Mouse (Mus musculus) monocyte, adult 2 months (primary cell): ENCODE data around the gene Acy3.
"Not testable (repeated sequence)": the region's sequence is repeated elsewhere in the genome, so short reads cannot be mapped to it uniquely, and the experiment has no call there.

ENCODE experiments used
- DNase-seq, 2 experiments: peaks; one replicate each; pipeline ENCODE4 v3.0.0; 2022; ENCODE audit warnings: low spot score in 2 of 2, low read depth in 1 of 2

Acy3 gene

GRCm38 (mm10) chr19:4001752-4002151 lies 15.4 kb downstream of the Acy3 start:
- no peak for DNase-seq

DNA sequence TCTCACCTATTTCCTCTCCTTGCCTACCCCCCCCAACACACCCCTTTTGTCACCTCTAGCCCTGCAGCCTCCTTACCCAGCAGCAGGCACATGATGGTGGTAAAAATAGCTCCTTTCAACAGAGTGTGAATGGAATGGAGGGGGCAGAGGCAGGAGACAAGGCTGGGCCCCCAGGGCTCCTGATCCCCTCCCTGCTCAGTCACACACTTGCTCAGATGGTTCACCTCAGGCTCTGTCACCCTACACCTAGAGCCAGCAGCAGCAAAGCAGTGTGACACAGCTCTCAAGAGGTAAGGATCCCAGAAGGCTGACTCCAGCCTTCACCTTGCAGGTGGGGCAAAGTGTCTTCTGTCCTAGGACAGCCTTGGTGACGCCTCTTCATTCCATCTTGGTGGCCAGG lies 16.7 kb downstream of the Acy3 start, which contains the start of gene Doc2g:
Doc2g (plus strand) TSS at position 202 of the 400 bp plus-strand sequence.
- DNase-seq, result no peak

GRCm38 (mm10) chr19:4003641-4004040 lies 17.3 kb downstream of the Acy3 start:
- DNase-seq, result no peak

- DNase-seq, result no peak
Observed at GRCm38 (mm10) chr19:4004331-4004730, 18.0 kb downstream of the Acy3 start.

DNA sequence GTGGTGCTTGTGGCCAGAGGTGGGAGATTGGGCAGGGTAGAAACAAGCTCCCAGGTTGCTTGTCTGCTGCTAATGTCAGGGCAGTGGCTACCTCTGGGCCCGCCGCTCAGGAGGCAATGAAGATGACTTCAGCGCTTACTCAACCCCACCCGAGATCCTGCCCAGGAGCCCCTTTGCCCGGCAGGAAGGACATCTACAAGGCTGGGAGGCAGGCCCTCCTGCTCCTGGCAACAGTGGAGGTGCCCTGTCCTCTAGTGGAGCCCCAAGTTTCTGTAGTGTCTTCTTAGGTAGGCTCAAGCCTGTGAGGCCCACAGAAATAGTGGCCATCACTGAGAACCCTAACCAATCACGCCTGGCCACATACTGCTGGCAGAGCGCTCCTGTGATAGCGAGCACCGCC lies 18.7 kb downstream of the Acy3 start:
- no peak for DNase-seq

GRCm38 (mm10) chr19:4005971-4006370 lies 19.6 kb downstream of the Acy3 start:
- DNase-seq, result no peak

GRCm38 (mm10) chr19:4011086-4011485 lies 24.7 kb downstream of the Acy3 start:
- DNase-seq, result no peak

DNA sequence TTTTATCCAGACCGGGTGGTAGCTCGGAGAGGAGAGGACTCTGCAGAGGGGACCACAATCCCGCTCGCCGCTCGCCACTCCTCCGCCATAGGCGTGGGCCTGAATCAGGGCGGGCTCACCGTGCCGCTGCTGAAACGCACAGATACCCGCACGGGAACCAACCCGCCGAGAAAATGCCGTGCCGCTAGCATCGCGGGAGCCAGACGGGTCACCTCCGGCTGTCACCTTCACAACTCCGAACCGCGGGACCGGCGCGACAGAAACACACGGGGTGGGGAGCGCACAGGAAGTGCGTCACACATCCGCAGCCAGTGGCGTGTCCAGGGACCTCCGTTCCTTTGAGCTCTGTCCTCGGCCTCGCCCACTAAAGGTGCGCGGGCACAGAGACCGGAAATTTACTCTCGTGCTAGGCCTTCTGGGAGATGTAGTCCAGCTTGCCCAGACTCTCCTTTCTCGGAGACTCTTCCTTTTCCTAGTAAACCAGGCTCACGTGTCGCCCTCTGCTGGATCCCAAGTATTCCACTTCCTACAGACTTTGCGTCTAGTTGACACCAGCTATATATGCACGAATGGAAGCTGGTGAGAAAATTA lies 26.2 kb downstream of the Acy3 start, which contains the start of gene Ndufv1:
Ndufv1 (minus strand) TSS at position 375 of the 591 bp plus-strand sequence.
- DNase-seq, result peak; percentile 87 to 92

DNA sequence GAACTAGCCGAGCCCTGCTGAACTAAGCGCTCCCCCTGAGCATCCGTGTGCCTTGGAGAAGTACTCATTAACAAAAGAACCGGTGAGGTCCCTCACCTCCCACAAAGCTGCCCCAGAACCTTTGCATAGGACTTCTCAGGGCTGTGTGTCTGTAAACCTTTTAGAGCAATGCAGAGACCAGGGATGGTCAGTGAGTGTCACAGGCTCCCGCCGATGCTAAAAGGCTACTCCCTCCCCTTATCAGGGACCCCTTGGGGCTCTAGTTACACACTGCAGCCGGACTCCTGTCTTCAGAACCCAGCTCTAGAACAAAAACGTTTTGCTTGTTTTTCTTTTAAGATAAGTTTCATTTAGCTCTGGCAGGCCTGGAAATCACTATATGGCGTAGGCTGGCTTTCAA lies 26.7 kb downstream of the Acy3 start:
- no peak for DNase-seq

- no peak for DNase-seq
Observed at GRCm38 (mm10) chr19:4014802-4015201, 28.4 kb downstream of the Acy3 start.

DNA sequence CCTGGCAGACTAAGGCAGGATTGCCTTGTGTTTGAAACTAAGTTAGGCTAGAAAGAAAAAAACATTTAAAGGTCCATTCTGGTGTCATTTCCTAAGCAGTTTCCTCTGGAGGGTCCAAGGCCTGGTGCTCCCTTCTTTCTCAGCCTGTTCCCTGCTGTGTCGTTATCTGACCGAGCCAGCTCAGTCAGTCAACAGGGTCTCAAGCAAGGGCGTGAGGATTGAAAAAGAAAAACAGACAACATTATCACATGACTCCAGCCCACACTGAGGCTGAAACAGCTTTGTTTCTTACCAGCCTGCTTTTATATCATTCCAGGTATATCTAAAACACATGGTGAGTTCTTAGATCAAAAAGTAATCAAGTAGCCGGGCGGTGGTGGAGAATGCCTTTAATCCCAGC lies 29.3 kb downstream of the Acy3 start:
- no peak for DNase-seq

- no peak for DNase-seq
Observed at GRCm38 (mm10) chr19:4017921-4018587, 31.7 kb downstream of the Acy3 start.

DNA sequence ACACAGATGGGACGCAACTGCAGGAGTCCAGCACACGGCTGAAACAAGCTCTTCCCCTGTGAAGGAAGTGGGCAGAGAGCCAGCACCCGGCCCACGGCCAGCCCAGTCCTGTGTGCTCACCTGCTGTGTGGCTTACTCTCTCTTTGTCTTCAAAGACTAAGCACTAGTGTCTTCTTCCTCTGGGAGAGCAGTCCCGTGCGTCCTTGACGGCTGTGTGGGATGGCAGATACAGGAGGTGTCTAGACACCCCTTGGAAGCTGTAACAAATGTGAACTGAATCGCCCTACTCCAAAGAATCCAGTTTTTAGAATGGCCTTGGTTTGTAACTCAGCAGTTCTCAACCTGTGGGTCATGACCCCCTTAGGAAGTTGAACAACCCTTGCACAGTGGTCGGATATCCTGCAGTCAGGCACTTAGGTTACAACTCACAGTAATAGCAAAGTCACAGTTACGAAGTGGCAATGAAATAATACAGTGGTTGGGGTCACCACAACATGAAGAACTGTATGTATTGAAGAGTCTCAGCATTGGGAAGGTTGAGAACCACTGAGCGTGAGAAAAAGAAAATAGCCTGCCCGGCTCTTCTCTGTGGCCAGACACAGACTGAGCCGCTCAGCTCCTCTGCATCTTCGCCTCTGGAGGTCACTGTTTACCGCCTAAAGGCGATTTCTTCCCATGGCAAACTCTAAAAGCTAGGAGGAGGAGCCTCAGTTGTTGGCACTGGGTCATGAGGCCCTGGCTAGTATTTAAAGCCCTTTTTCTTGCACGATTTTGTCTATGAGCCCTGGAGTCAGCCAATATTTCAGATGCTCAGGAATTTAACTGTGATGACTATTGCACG lies 32.6 kb downstream of the Acy3 start:
- peak in 1 of 2 experiments; percentile 59 for DNase-seq

- no peak for DNase-seq
Observed at GRCm38 (mm10) chr19:4023185-4023584, 36.8 kb downstream of the Acy3 start.

GRCm38 (mm10) chr19:4027576-4027975 lies 41.2 kb downstream of the Acy3 start:
- DNase-seq, result no peak

GRCm38 (mm10) chr19:4032668-4033067 lies 46.3 kb downstream of the Acy3 start:
- DNase-seq, result no peak

GRCm38 (mm10) chr19:4033298-4033697 lies 46.9 kb downstream of the Acy3 start:
- no peak for DNase-seq

DNA sequence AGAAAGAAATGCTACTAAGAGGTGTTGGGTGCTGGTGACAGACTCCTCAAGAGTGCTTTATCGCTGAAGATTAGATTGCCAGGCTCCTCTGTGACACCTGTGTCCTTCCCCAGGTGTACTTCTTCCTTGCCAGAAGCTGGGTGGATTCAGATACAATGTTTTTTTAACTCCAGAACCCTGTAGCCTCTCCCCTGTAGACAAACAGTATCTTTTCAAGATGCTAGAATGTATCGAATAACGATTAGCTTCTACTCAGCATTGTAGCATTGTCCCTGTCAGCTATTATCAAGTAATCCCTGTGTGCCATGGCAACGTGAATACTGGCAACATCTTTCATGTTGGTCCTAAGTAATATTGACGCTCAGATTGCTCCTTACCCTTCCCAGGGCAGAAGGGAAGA lies 47.4 kb downstream of the Acy3 start:
- DNase-seq, result no peak

DNA sequence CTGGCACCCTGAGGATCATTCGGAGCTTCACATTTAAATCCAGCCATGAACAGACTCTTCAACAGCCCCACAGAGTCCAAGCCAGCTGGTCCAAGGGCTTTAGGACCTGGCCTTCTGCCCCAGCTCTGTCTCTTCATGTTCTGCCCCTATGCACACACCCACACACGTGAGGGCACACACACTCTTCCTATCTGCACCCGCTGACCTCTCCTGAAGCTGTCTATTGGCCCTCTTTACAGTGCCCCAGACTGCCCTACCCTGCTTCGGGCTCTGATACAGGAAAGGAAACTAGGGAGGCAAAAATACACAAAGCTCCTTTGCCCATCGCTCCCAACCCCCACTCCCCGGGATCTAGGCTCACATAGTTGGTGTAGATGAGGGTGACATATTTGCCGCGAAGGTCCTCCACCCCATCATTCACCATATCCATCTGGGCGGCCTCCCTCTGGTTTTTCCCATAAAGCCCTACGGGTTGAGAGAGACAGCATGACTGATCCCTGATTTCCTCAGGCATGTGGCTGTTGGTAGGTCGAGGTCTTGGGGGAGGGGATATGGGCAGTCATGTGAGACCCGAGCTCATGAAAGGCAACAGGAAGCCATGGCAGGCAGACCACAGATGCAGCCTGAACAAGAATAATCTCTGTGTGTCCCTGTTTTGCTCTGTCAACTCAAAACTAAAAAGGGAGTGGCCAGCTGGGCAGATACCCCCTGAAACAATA lies 50.1 kb downstream of the Acy3 start:
- no peak for DNase-seq

DNA sequence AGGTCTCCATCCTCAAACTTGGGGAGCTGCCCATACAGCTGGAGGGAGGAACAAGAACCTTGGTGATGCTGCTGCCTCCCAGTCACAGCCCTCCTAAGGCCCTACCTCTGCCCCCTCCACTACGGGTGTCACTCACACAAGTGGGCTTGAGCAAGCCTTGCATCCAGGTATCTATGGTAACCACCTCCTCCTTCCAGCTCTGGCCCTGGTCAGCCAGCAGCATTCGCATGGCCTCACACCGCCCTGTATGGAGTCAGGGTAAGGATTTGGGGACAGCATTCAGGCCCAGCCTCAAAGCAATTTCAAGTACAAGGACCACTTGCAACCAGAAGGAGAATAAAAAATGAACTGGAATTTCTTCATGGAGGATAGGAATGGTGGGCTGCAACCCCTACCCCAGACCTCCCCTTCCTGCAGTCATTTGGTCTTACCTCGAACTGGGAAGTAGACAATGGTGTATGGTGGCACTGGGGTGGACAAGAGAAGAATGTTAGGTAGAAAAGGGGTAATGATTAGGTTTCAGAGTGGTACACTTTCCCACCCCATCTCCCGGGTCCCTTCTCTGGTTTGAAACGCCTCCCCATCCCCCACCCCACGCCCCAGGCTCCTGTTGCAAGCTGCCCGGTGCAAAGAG lies 50.9 kb downstream of the Acy3 start:
- not testable (repeated sequence) for DNase-seq

GRCm38 (mm10) chr19:4037788-4038232 lies 51.4 kb downstream of the Acy3 start, which contains the start of gene Gstp1:
Gstp1 (minus strand) TSS chr19:4037985.
- DNase-seq, result peak in 1 of 2 experiments; percentile 52
